Mouse (Mus musculus) CH12.LX (cell line): ENCODE results near the gene Tcirg1. TPM values are rescaled to one million over a fixed set of nuclear protein-coding genes. Genes with fewer than 3 reads are reported as not detected.

Experiments
- DNase-seq: peaks from one replicate; pipeline ENCODE4 v3.0.0-alpha.2; 2013; ENCODE audit errors: extremely low read depth
- H3K27ac ChIP-seq: 2 replicates; pipeline ENCODE4 v1.5.1; 2012; ENCODE audit warnings: low read depth, mild to moderate bottlenecking, control low read depth, moderate library complexity; ENCODE audit not compliant: insufficient read depth
- H3K27me3 ChIP-seq: replicated peaks from 2 replicates; pipeline ENCODE3; 2012; ENCODE audit warnings: inconsistent platforms
- H3K36me3 ChIP-seq, 2 experiments: replicated peaks in 1 of 2; 2 replicates each; pipeline versions ENCODE3 to v1.6.1; 2012; ENCODE audit warnings: inconsistent platforms in 1 of 2, low read length in 1 of 2, mild to moderate bottlenecking in 1 of 2, mixed read lengths in 1 of 2, moderate library complexity in 1 of 2; ENCODE audit not compliant: control insufficient read depth in 1 of 2, insufficient read depth in 1 of 2
- H3K4me1 ChIP-seq, 2 experiments: 2 replicates each; pipeline ENCODE4 v1.6.1; 2012; ENCODE audit warnings: inconsistent platforms in 1 of 2, moderate library complexity in 1 of 2; ENCODE audit not compliant: insufficient read depth in 2 of 2, control insufficient read depth in 1 of 2
- H3K4me2 ChIP-seq: 2 replicates; pipeline ENCODE4 v1.6.1; 2012; ENCODE audit warnings: low read depth, mild to moderate bottlenecking, control low read depth; ENCODE audit not compliant: poor library complexity, insufficient read depth, severe bottlenecking
- H3K4me3 ChIP-seq, 3 experiments: fragments of 150-350 bp in 1 of 3; sonication (generic) in 1 of 3; replicated peaks in 1 of 3; 2 replicates each; pipeline versions ENCODE3 to v1.5.1; 2011 to 2012; ENCODE audit warnings: low read depth in 2 of 3, low read length in 2 of 3, mild to moderate bottlenecking in 2 of 3, moderate library complexity in 2 of 3, control low read depth in 1 of 3, improper control_type of control experiment in 1 of 3, inconsistent platforms in 1 of 3, mixed read lengths in 1 of 3; ENCODE audit not compliant: poor library complexity in 1 of 3
- H3K79me2 ChIP-seq: replicated peaks from 2 replicates; pipeline ENCODE4 v1.6.1; 2012; ENCODE audit warnings: mild to moderate bottlenecking, moderate library complexity; ENCODE audit not compliant: control insufficient read depth, poor library complexity, insufficient read depth, severe bottlenecking; ENCODE audit errors: extremely low read depth
- H3K9ac ChIP-seq: 2 replicates; pipeline ENCODE4 v1.6.1; 2012; ENCODE audit warnings: low read depth, mild to moderate bottlenecking, control low read depth, moderate library complexity; ENCODE audit not compliant: insufficient read depth
- H3K9me3 ChIP-seq: replicated peaks from 2 replicates; pipeline ENCODE3; 2012; ENCODE audit warnings: low read length, inconsistent platforms, mixed read lengths
- BHLHE40 ChIP-seq: IDR thresholded peaks from 2 replicates; pipeline ENCODE4 v1.6.1; 2011; ENCODE audit warnings: mild to moderate bottlenecking, low read depth, low read length, improper control_type of control experiment
- CHD1 ChIP-seq: IDR thresholded peaks from 2 replicates; pipeline ENCODE4 v1.6.1; 2012; ENCODE audit warnings: low read depth, low read length, improper control_type of control experiment, inconsistent platforms
- CHD2 ChIP-seq: IDR thresholded peaks from 2 replicates; pipeline ENCODE4 v1.6.1; 2011; ENCODE audit warnings: low read length, improper control_type of control experiment
- EP300 ChIP-seq: IDR thresholded peaks from 2 replicates; pipeline ENCODE4 v1.6.1; 2011; ENCODE audit warnings: low read length, improper control_type of control experiment
- HCFC1 ChIP-seq: IDR thresholded peaks from 2 replicates; pipeline ENCODE4 v1.6.1; 2012; ENCODE audit warnings: low read depth, mild to moderate bottlenecking, inconsistent platforms, low read length, improper control_type of control experiment
- JUN ChIP-seq: IDR thresholded peaks from 2 replicates; pipeline ENCODE4 v1.6.1; 2011; ENCODE audit warnings: low read depth, mild to moderate bottlenecking, low read length, improper control_type of control experiment, moderate library complexity; ENCODE audit not compliant: insufficient read depth
- KAT2A ChIP-seq: IDR thresholded peaks from 2 replicates; pipeline ENCODE4 v1.6.1; 2012; ENCODE audit warnings: low read length, improper control_type of control experiment, inconsistent platforms; ENCODE audit not compliant: insufficient replicate concordance
- MAX ChIP-seq: IDR thresholded peaks from 2 replicates; pipeline ENCODE4 v1.6.1; 2011; ENCODE audit warnings: low read length, improper control_type of control experiment
- MAZ ChIP-seq: IDR thresholded peaks from 2 replicates; pipeline ENCODE4 v1.6.1; 2012; ENCODE audit warnings: low read depth, mild to moderate bottlenecking, inconsistent platforms, low read length, improper control_type of control experiment, moderate library complexity
- MEF2A ChIP-seq: IDR thresholded peaks from 2 replicates; pipeline ENCODE4 v1.6.1; 2014; ENCODE audit warnings: low read depth, mild to moderate bottlenecking, inconsistent platforms, low read length, improper control_type of control experiment, borderline replicate concordance
- MXI1 ChIP-seq: IDR thresholded peaks from 2 replicates; pipeline ENCODE4 v1.6.1; 2011; ENCODE audit warnings: mild to moderate bottlenecking, low read depth, low read length, improper control_type of control experiment
- MYC ChIP-seq: IDR thresholded peaks from 2 replicates; pipeline ENCODE4 v1.6.1; 2011; ENCODE audit warnings: low read depth, mild to moderate bottlenecking, improper control_type of control experiment, low read length
- NELFE ChIP-seq: IDR thresholded peaks from 2 replicates; pipeline ENCODE4 v1.6.1; 2011; ENCODE audit warnings: low read depth, low read length, improper control_type of control experiment
- POLR2A ChIP-seq: IDR thresholded peaks from 2 replicates; pipeline ENCODE4 v1.6.1; 2011; ENCODE audit warnings: low read depth, mild to moderate bottlenecking, improper control_type of control experiment, low read length
- POLR2AphosphoS2 ChIP-seq: IDR thresholded peaks from 2 replicates; pipeline ENCODE4 v1.6.1; 2011; ENCODE audit warnings: low read depth, low read length, improper control_type of control experiment
- RAD21 ChIP-seq: IDR thresholded peaks from 2 replicates; pipeline ENCODE4 v1.6.1; 2011; ENCODE audit warnings: low read depth, mild to moderate bottlenecking, low read length, improper control_type of control experiment, moderate library complexity
- SIN3A ChIP-seq: IDR thresholded peaks from 2 replicates; pipeline ENCODE4 v1.6.1; 2012; ENCODE audit warnings: low read length, improper control_type of control experiment, inconsistent platforms
- TBP ChIP-seq: conservative IDR thresholded peaks from 2 replicates; pipeline ENCODE4 v1.6.1; 2011; ENCODE audit warnings: low read depth, low read length, improper control_type of control experiment
- TCF12 ChIP-seq: IDR thresholded peaks from 2 replicates; pipeline ENCODE4 v1.6.1; 2014; ENCODE audit warnings: low read depth, mild to moderate bottlenecking, inconsistent platforms, low read length, improper control_type of control experiment
- USF2 ChIP-seq: conservative IDR thresholded peaks from 2 replicates; pipeline ENCODE4 v1.6.1; 2011; ENCODE audit warnings: low read depth, low read length, improper control_type of control experiment
- ZC3H11A ChIP-seq: IDR thresholded peaks from 2 replicates; pipeline ENCODE4 v1.6.1; 2012; ENCODE audit warnings: low read depth, mild to moderate bottlenecking, inconsistent platforms, low read length, improper control_type of control experiment
- ZMIZ1 ChIP-seq: IDR thresholded peaks from 2 replicates; pipeline ENCODE4 v1.6.1; 2012; ENCODE audit warnings: low read depth, mild to moderate bottlenecking, inconsistent platforms, low read length, improper control_type of control experiment
- dilution Hi-C: fragments of 300-500 bp; cut with MboI; formaldehyde crosslinking; loops from 2 replicates; pipeline ENCODE4 v1.14.3; 2020; ENCODE audit warnings: low sequenced_read_pairs; ENCODE audit not compliant: extremely low pct_unique_long_range_greater_than_20kb, extremely low pct_ligation_motif_present
- in situ Hi-C: fragments of 300-500 bp; cut with MboI; formaldehyde crosslinking; loops from 3 replicates; pipeline ENCODE4 v1.14.3; 2019; ENCODE audit warnings: low sequenced_read_pairs, low pct_ligation_motif_present, low pct_unique_long_range_greater_than_20kb, mixed read lengths
- polyA plus RNA-seq: library from polyadenylated mRNA; unstranded; fragments of >175 nt; gene quantifications from 2 replicates; pipeline ENCODE4 v1.2.1, GENCODE M21; 2012; ENCODE audit warnings: low read depth; ENCODE audit not compliant: insufficient read length
- total RNA-seq, 2 experiments: library from RNA; depleted of rRNA; stranded (reverse); fragments of 300-350 nt in 1 of 2; fragments of >200 nt in 1 of 2; gene quantifications; 2 replicates each; pipeline ENCODE4 v1.2.3; 2012 to 2014

Gene Tcirg1
- total RNA-seq (2012; rRNA removed) (46.6 and 53.2 TPM in 2 replicates), total RNA-seq (2014; rRNA removed) (48.5 and 51.6 TPM in 2 replicates), polyA plus RNA-seq (62.8 and 67.2 TPM in 2 replicates)

- Histone ChIP-seq H3K4me3 (peak within 1 kb of the TSS; percentile 75 to 92 (median 90)), H3K4me1 (peaks cover 10 to 53% of the 10 kb centered on the region in 2 experiments), H3K36me3 (peaks cover 54 to 69% of the 10 kb centered on the region in 2 experiments), H3K9me3 (no peaks in the 10 kb centered on the region), H3K9ac (peak within 1 kb of the TSS; percentile 71), H3K27ac (peak within 1 kb of the TSS; percentile 13; the same call in 1 of the 2 replicates), H3K27me3 (no peaks in the 10 kb centered on the region), H3K4me2 (peak within 1 kb of the TSS; percentile 84), H3K79me2 (peaks cover 7% of the 10 kb centered on the region)
- TF ChIP-seq TCF12, result peak; percentile 62; the same call in 1 of the 2 replicates
- TF ChIP-seq ZMIZ1, result peak; percentile 80
- TF ChIP-seq MXI1, result peak; percentile 58
- no peak for TF ChIP-seq RAD21
- peak; percentile 72; the same call in 1 of the 2 replicates for TF ChIP-seq POLR2AphosphoS2
- peak; percentile 15; the same call in 1 of the 2 replicates for TF ChIP-seq MEF2A
- no peak for TF ChIP-seq MAX
- no peak for TF ChIP-seq BHLHE40
- no peak; the same call in 1 of the 2 replicates for TF ChIP-seq CHD1
- TF ChIP-seq EP300, result no peak
- no peak for TF ChIP-seq JUN
- TF ChIP-seq TBP, result 0 out of 2 replicates have a peak, but pooled peaks have one; percentile 6
- TF ChIP-seq HCFC1, result no peak
- 0 out of 2 replicates have a peak, but pooled peaks have one; percentile 48 for TF ChIP-seq MAZ
- peak; percentile 52; the same call in 1 of the 2 replicates for TF ChIP-seq NELFE
- TF ChIP-seq POLR2A, result peak; percentile 74
- TF ChIP-seq USF2, result no peak
- TF ChIP-seq KAT2A, result no peak
- TF ChIP-seq SIN3A, result peak; percentile 85
- TF ChIP-seq CHD2, result peak; percentile 70
- TF ChIP-seq ZC3H11A, result no peak
- TF ChIP-seq MYC, result 0 out of 2 replicates have a peak, but pooled peaks have one; percentile 16
- peak; percentile 66 for DNase-seq
- in situ Hi-C loops (loop anchor here (5.0 kb wide), 1 partner anchor 35 kb away; no protein-coding TSS in a partner anchor), dilution Hi-C loops (no loop called here)
Measured at GRCm38 (mm10) chr19:3906795-3907786, at the start of gene Tcirg1. Gene Tcirg1 (minus strand): TSS chr19:3907133.
